Mouse (Mus musculus): ENCODE measurements around the gene Mfsd13b.

DNA sequence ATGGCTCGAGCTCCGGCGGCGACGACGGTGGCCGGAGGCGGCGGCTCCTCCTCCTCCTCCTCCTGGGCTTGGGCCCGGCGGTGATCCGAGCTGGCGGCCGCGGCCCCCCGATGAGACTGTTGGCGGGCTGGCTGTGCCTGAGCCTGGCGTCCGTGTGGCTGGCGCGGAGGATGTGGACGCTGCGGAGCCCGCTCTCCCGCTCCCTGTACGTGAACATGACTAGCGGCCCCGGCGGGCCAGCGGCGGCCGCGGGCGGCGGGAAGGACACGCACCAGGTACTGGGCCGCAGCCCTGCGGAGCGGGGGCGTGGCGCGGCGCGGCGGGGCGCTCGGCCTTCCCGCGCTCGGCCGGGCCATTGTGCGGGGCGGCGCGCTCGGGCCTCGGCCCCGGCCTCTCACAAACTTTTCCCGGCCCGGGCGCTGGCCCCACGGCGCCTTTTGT lies 52.4 kb downstream of the Mfsd13b start:
- TF ChIP-seq FLI1 (IDR thresholded peaks at IDR 0.05; ENCODE audit: low read length) (no peak), GATA1 (IDR thresholded peaks at IDR 0.05; ENCODE audit: borderline replicate concordance, low read length) (no peak)
